Mouse (Mus musculus): ENCODE data around the gene Serpina3m.
A peak's percentile ranks its signal among the peaks of the same experiment; 100 is the strongest.
"Not testable (repeated sequence)": the region's sequence is repeated elsewhere in the genome, so short reads cannot be mapped to it uniquely, and the experiment has no call there.

Gene Serpina3m

DNA sequence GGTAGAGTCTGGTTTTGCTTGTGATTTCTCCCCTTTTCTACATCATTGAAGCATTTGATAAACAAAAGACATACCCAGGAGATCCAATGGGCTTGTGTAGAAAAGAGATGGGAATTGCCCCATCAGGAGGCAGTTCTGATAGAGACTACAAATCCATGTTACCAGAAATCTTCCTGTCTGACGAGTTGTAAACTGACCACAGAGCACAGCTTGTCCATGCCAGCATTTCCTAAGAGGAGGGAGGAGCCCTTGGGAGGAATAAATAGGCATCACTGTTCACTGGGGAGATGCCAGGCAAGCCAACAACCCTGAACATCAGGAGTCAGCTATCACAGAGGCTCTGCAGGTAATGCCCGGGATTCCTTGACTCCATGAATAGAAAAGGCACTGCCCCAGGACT lies 48.6 kb downstream of the Serpina3m start:
- DNase-seq (ENCODE audit: low read depth in 1 of 2, low spot score in 2 of 2): not testable (repeated sequence)

DNA sequence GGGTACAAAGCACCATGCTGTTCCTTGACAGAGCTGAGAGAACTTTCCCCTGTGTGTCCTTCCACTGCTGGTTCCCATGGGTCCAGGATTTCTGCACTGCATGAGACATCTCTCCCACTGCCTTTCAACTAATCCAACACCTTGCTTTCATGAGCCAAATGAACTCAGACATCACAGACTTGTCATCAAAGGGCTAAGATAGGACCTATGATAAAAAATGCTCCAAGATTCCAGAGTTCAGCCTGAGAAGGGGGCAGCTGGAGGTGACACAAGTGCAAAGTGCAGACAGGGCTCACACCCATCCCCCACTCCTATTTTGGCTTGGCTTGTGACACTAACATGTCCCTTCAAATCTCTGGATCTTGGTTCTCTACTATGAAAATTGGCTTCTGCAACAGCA lies 50.2 kb downstream of the Serpina3m start:
- DNase-seq (ENCODE audit: low read depth in 1 of 2, low spot score in 2 of 2): no peak

DNA sequence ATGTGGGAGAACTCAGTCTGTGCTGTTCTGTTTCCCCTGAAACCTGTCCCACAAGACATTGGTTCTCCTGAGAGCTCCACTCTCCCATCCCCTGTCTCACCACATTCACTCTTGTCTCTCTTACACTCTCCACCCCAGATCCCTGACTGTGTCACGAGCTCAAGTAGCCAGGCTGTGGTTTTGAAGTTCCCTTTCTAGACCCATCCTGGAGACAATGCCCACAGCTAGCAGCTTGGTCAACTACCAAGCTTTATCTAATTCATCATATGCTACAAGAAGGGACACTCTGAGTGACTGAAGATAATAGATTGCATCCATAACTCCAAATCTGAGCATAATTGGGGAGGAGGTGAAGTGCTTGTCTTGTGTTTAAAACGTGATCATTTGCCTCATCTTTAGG lies 52.8 kb downstream of the Serpina3m start:
- DNase-seq (ENCODE audit: low read depth in 1 of 2, low spot score in 2 of 2): not testable (repeated sequence)

DNA sequence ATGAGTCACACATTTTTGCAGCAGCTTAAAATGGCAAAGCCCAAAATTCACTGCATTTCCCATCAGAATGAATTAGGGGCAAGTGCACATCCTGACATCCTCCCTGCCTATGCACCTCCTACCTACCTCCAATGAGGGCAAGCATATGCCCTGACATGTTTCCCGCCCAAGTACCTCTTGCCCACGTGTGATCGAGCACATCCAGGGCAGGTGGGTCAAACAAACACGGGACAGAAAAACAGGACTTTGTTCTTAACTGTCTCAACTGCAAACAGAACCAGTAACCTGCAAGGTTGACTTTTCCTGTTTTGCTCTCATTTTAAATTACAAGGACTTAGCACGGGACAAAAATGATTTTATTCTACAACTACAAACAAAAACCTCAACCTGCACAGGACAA lies 65.7 kb downstream of the Serpina3m start:
- no peak for DNase-seq (ENCODE audit: low read depth in 1 of 2, low spot score in 2 of 2)

DNA sequence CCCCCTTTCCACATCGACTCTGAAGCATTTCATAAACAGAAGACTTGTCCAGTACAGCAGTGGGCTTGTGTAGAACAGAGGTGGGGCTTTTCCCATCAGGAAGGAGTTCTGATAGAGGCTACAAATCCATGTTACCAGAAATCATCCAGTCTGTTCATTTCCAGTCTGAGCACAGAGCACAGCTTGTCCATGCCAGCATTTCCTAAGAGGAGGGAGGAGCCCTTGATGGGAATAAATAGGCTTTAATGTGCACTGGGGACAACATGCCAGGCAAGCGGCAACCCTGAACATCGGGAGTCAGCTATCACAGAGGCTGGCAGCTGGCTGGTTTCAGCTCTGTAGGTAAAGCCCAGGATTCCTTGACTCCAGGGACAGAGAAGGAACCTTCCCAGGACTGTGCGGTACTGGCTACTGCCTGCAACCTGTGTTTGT lies 68.2 kb downstream of the Serpina3m start, which contains the start of gene Serpina3n:
Gene Serpina3n, plus strand, starts transcription at position 276 of the 432 bp plus-strand sequence.
- DNase-seq (ENCODE audit: low read depth in 1 of 2, low spot score in 2 of 2): no peak

- DNase-seq (ENCODE audit: low read depth in 1 of 2, low spot score in 2 of 2): no peak
These were observed 74.2 kb downstream of the Serpina3m start for GRCm38 (mm10) chr12:104412507-104412906.

DNA sequence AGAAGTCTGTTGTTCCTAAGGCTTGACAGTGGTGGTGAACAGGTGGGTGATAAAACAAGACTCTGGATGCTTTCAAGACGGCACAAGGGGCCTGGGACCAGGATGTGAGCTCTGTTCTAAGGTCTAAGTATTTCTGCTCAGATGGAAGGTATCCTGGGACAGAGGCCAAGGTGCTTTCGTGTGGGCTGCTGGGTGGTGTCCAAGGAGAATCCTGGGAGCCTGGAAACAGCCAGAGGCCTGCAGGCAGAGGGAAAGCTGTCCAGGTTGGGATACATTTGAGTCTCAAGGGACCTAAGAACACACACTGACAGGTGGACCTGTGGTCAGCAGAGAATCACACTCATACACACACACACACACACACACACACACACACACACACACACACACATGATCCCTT lies 76.3 kb downstream of the Serpina3m start:
- DNase-seq (ENCODE audit: low read depth in 1 of 2, low spot score in 2 of 2): no peak

- DNase-seq (ENCODE audit: low read depth in 1 of 2, low spot score in 2 of 2): no peak
These were observed 77.5 kb downstream of the Serpina3m start for GRCm38 (mm10) chr12:104415625-104416315.

DNA sequence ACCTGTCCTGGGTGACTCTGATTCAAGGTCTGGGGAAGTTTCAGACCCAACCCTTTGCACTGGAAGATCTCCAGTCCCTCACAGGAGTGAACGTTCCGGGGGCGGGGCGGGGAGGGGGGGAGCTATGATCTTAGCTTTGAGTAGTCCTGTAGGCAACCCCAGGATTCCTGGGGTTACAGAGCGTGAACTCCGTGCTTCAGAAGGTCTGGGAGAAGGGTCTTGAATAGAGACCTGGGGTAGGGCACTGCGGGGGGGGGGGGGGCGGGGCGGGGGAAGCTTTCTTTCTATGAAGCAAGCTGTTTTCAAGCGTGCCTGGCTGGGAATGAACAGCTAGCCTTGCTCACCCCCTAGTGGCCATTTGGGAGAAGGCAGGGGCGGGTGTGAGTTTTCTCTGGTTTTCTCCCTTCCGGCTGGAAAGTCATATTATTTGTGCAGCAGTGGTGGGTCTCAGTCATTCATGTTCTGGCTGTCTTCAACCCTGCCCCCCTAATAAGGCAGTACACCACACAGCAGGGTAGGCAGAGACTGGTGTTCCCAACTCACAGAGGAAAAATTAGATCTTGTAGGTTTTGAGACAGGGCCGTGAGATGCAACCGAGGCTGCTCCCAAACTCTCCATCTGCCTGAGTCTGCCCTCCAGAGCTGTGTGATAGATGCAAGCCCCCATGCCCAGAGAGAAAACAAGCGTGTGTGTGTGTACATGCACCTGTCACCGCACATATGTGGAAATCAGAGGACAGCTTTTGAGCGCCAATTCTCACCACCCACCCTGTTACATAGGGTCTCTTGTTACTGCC lies 80.3 kb downstream of the Serpina3m start:
- DNase-seq (ENCODE audit: low read depth in 1 of 2, low spot score in 2 of 2): peak in 1 of 2 experiments; percentile 15

- DNase-seq (ENCODE audit: low read depth in 1 of 2, low spot score in 2 of 2): no peak
These were observed 80.8 kb downstream of the Serpina3m start for GRCm38 (mm10) chr12:104419136-104419462.

DNA sequence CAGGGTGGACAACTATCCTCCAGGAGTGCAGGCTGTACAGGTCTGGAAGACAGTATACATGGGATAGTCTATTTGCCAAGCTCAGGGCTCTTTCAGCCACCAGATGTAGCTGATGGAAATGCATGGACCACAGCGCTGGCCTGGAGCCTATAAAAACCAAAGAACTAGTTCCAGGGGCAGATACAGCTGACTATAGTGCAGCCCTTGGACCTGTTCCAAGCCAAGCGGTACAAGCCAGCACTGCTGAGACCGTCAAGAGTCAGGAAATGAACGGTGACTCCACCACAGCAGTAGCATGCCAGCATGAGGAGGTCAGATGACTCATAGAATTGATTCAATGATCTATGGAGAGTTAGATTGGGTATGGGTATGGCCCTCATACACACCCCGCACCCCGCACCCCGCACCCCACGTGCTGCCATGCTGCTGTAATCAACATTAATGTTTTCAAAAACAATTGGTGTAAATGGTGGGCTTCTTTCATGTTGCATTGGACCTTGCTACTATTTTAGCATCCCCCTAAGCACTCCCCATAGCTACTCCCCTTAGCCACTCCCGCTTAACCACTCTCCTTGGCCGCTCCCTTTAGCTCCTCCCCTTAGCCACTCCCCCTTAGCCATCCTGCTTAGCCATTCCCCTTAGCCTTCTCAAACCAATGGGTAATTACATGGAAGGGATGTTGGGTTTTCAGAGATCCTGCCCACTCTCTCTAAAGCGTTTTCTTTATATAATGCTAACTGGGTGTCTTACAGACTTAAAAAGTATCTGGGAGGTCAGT lies 84.5 kb downstream of the Serpina3m start:
- no peak for DNase-seq (ENCODE audit: low read depth in 1 of 2, low spot score in 2 of 2)

- no peak for DNase-seq (ENCODE audit: low read depth in 1 of 2, low spot score in 2 of 2)
These were observed 87.3 kb downstream of the Serpina3m start for GRCm38 (mm10) chr12:104425591-104425990.

DNA sequence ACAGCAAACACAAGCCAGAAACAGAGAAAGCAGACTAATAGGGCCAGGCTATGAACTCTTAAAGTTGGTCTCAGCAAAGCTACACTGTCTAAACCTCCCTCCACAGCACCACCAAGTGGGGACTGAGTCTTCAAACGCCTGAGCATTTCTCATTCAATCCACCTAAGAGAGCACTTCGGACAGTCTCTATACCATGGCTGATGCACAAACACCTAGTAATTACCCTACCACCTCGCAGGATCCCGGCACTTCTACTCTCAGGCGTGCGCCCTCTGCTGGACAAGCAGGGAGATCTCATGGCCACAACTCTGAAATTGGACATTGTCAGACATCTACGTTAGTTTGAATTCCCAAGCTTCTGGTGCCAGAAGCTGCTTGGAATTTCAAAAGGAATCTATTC lies 88.6 kb downstream of the Serpina3m start:
- DNase-seq (ENCODE audit: low read depth in 1 of 2, low spot score in 2 of 2): no peak

DNA sequence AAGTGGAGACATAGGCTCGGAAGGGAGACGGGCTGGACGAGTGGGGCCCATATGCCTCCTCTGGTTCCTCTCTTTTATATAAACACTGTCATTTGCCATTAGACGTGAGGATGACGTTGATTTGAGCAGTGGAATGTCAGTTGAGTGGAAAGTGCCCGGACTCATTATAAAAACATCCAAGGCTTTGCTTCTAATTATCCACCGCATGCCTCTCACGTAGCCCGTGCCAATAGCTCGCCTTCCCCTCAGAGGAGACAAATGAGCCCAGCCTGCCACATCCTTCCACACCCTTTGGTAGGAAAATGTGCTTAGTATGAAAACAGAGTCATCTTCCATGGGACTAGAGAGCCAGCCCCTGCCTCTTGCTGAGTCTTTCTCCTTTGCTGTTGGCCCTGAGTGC lies 93.1 kb downstream of the Serpina3m start:
- DNase-seq (ENCODE audit: low read depth in 1 of 2, low spot score in 2 of 2): no peak

DNA sequence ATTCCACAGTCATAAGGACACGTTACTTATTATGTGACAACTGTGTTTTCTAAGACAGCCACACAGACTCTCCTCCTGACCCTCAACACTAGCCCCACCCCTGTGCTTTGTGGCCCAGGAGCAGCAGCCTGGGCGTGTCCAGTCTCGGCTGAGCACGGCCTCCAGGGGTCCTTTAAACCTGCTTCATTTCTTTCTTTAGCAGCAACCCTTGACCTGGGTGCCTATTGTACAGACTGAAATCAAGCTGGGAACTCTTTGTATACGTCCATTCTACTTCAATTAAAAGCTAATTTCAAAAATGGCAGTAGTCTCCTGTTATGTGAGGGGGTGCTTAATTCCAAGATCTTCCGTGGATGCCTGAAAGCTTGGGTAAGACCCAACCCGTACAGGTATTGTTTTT lies 94.9 kb downstream of the Serpina3m start:
- DNase-seq (ENCODE audit: low read depth in 1 of 2, low spot score in 2 of 2): no peak

DNA sequence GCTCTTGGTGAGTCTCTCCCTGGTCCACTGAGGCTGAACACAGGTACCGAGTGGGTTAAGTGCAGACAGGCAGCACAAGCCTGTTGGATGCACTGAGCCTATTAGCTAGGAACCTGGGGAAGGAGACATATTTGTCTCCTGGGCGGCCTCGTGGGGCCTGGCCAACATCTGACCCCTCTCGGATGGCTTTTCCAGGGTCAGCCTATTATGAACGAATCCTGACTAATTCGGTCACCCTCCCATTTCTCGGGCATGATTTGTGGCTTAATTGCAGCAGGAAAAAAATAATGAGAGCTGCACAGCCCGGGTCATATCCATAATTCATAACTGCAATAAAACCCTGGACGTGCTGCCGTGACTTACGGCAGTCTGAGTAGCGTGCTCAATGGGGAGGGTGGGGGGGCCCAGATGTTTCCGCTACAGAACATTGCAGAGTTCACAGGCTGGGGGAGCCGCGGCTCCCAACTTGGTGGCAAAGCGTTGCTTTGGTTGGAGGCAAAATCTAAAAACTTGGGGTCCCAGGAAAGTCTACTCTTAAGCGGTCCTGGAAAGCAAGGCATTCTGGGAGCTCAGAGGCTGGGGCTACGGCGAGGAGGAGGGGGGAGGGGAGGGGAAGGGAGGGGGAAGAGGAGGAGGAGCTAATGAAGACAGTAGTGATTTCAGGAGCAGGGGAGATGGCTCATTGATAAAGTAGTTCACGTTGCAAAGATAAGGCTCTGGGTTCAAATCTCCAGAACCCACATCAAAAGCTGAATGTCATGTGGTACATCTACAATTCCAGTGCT lies 95.9 kb downstream of the Serpina3m start:
- DNase-seq (ENCODE audit: low read depth in 1 of 2, low spot score in 2 of 2): no peak

DNA sequence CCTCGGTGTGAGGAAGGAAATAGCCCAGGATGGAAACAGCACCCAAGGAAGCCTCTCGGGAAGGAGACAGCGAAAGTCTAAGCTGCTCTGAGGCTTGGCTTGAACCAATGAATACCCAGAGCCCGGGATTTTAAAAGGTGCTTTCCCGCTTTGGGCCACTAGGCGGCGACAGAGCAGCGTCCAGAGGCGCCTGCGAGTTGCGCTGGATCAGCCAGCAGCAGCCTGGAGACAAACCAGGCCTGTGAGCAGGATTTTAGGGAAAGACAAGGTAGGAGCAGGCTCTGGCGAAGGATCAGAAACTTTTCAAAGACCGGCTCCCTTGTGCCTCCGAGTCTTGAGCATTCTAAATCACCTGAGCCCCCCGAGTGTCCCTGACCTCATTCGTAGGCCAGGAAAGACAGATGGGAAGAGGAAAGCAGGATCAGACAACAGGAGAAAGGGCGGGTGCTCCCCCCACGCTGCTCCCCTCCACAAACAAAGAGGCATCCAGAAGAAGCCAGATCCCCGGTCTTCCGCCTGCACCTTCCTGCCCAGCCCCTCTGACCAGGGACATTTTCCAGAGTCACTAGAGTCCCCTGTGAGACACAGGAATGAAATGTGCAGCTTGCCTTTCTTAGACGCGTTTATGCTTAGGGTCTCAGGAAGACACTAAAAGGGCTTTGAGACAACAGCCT lies 101.9 kb downstream of the Serpina3m start:
- peak in 1 of 2 experiments; percentile 24 for DNase-seq (ENCODE audit: low read depth in 1 of 2, low spot score in 2 of 2)

DNA sequence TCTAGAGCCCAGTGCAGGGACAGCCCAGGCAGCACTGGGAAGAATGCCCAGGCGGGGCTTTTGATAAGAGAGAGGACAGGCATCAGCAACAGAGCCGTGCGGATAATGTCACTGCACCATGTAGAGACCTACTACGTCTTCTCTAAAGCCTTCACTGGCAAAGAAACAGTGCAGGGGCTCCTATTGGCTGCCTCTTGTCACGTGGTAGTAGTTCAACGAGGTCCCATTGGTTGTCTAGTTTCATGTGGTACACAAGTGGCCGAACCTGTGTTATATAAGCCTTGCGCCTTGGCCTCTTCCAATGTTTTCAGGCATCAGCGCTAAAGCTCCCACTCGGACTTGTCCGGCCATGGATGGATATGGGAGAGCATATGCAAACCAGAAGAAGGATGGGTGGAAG lies 105.4 kb downstream of the Serpina3m start:
- no peak for DNase-seq (ENCODE audit: low read depth in 1 of 2, low spot score in 2 of 2)
